Mouse (Mus musculus) heart, embryonic 13.5 days (tissue): Measurements from ENCODE around the gene Cacna1c. TPM values are rescaled to one million over a fixed set of nuclear protein-coding genes. Genes with fewer than 3 reads are reported as not detected.

Experiments
- ATAC-seq: fragments of 200-750 bp; cut with Nextera tagmentation; 2 replicates; pipeline ENCODE4 v1.8.0; 2017; ENCODE audit warnings: moderate TSS enrichment; ENCODE audit not compliant: insufficient number of reproducible peaks, low FRiP score, low TSS enrichment; ENCODE audit errors: extremely low read depth
- H3K27ac ChIP-seq: fragments of 300-500 bp; sonication (generic); replicated peaks from 2 replicates; pipeline ENCODE4 v1.5.1; 2015; ENCODE audit warnings: moderate library complexity, mild to moderate bottlenecking, inconsistent platforms
- H3K27me3 ChIP-seq: fragments of 300-500 bp; sonication (generic); replicated peaks from 2 replicates; pipeline ENCODE4 v1.6.1; 2015; ENCODE audit warnings: mild to moderate bottlenecking, inconsistent platforms
- H3K36me3 ChIP-seq: fragments of 300-500 bp; sonication (generic); 2 replicates; pipeline ENCODE4 v1.6.1; 2015; ENCODE audit warnings: mild to moderate bottlenecking, inconsistent platforms
- H3K4me1 ChIP-seq: fragments of 300-500 bp; sonication (generic); 2 replicates; pipeline ENCODE4 v1.6.1; 2015; ENCODE audit warnings: inconsistent platforms
- H3K4me2 ChIP-seq: fragments of 300-500 bp; sonication (generic); 2 replicates; pipeline ENCODE4 v1.6.1; 2015; ENCODE audit warnings: inconsistent platforms, mild to moderate bottlenecking, moderate library complexity
- H3K4me3 ChIP-seq: fragments of 300-500 bp; sonication (generic); 2 replicates; pipeline ENCODE4 v1.5.1; 2015; ENCODE audit warnings: moderate library complexity, mild to moderate bottlenecking, inconsistent platforms
- H3K9ac ChIP-seq: fragments of 300-500 bp; sonication (generic); 2 replicates; pipeline ENCODE4 v1.6.1; 2015; ENCODE audit warnings: inconsistent platforms, mild to moderate bottlenecking, moderate library complexity
- H3K9me3 ChIP-seq: fragments of 300-500 bp; sonication (generic); 2 replicates; pipeline ENCODE4 v1.6.1; 2016; ENCODE audit warnings: inconsistent platforms
- WGBS: fragments of 180-500 bp; shearing (Covaris S2); methylation state at CpG from one replicate; pipeline ENCODE4 v1.1.7; 2015; ENCODE audit warnings: mixed read lengths; 5-methylcytosine and 5-hydroxymethylcytosine counted together
- polyA plus RNA-seq: library from polyadenylated mRNA; unstranded; fragments of >200 nt; fragmentation: Nextera tagmentation; extraction: Ambion mirVana; gene quantifications from 2 replicates; pipeline ENCODE4 v1.2.1, GENCODE M21; 2015

Gene Cacna1c
- polyA plus RNA-seq, 1 experiment from 2014 or later: 41.8 TPM

DNA sequence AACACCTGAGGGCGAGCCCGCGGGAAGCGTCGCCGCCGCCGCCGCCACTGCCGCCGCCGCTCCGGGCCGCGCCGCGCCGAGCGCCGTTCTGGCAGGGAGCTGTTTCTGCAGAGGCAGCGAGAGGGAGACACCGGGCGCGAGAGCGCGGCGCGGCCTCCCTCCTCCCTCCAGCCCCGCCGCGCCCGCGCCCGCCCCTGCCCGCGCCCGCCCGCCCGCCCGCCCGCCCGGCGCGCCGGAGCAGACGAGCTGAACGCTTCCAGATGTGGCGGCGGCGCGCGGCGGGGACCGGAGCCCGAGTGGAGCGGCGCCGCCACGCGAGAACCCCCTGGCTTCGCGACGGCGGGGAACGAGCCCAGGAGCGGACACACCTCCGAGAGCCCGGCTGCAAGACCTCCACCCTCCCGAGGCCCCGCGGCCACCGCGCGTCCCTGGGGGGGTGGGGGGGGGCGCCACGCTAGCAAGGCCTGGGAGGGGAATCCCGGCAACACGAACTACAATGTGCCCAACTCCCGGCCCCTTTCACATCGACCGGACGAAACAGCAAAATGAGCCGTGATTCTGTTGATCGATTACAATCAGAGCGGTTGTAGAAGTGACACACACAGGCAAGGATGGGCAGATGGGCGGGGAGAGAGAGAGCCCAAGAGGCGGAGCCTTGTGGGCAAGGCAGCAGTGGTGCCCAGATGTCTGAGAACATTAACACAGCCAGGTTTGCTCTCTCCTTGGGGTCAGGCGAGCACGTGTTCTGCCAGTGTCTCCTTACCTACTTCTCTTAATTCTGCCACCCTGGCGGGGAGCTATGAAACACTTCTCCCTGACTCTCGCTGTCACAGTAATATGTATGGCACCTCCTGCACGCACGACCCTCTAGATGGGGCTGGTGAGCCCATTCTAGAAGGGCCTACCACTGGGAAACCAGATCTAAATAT lies 87.5 kb downstream of the Cacna1c start:
- H3K4me1 ChIP-seq: peaks cover 71% of the 10 kb centered on the region
- H3K27me3 ChIP-seq: peaks cover 40% of the 10 kb centered on the region
- 0 out of 2 replicates have a peak, but pooled peaks cover 2% of the 10 kb centered on the region for H3K36me3 ChIP-seq
- peak overlapping the region; percentile 67 for H3K27ac ChIP-seq
- H3K4me3 ChIP-seq: peak overlapping the region; percentile 65
- WGBS: under 1% methylated on average over 71 of the region's 93 CpGs
- H3K4me2 ChIP-seq: peak overlapping the region; percentile 95
- H3K9ac ChIP-seq: peak overlapping the region; percentile 81
- no peaks in the 10 kb centered on the region for H3K9me3 ChIP-seq
- no peak; the same call in 1 of the 2 replicates for ATAC-seq

DNA sequence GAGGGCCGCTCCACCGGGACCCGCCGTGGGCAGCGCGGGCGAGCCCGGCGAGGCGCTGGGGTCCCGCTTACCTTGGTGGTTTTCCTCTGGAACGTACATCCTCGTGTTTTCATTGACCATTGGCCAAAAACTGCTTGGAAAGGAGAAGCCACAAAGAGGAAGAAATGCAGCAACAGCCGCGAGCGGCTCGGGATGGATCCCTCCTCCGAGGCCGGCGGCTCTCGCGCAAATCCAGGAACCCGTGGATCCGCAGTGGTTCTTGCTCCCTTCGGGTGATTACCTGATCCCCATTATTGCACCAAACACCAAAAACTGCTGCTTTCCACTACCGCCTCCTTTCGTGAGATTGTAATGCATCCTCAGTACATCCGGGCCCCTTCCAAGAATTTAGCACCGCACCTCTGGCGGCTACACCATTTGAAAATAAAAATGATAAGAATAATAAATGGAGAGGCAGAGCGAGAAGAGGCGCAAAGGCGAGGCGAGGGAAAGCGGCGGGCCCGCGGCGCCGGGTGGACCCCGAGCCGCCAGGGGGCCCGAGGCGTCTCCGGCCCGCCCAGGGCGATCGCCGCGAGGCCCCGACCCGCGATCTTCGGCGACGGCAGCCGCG lies 88.3 kb downstream of the Cacna1c start:
- peaks cover 71% of the 10 kb centered on the region for H3K4me1 ChIP-seq
- WGBS: under 1% methylated on average over 58 of the region's 58 CpGs
- ATAC-seq: no peak

DNA sequence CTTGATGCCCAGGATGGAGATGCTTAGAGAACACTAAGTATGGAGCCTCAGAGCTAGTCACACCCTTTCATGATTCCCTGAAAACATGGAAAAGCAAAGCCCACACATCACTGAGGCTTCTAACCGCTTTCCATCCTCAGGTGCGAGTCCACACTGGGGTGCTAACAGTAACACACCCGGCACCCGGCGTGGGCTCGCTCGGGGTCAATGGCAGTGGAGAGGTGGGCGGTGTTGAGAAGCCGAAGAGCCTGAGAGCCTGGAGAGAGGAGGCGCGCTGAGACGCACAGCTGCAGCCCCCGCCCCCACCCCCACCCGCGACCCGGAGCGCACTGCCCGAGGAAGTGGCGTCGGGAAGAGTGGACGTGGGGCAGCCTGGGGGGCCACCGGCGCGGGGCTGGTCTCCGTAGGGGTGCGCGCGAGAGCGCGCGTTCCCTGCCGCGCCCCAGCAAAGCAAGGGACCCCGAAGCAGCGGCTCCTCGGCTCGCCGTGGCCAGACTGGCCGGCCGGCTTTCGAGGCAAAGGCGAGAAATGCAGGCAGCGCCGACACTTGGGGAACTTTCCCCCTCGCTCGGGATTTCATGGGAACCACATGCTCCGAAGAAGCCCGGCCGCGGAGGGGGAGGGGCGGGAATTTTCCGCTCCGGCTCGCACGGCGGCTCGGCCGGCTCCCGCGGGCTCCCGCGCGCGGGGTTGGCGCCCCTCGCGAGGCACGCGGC lies 88.9 kb downstream of the Cacna1c start:
- H3K27me3 ChIP-seq: peaks cover 37% of the 10 kb centered on the region
- H3K36me3 ChIP-seq: 0 out of 2 replicates have a peak, but pooled peaks cover 2% of the 10 kb centered on the region
- peaks cover 73% of the 10 kb centered on the region for H3K4me1 ChIP-seq
- peak overlapping the region; percentile 65 for H3K4me3 ChIP-seq
- no peak for ATAC-seq
- no peaks in the 10 kb centered on the region for H3K9me3 ChIP-seq
- 1% methylated on average over 69 of the region's 69 CpGs for WGBS
- peak overlapping the region; percentile 81 for H3K9ac ChIP-seq
- peak overlapping the region; percentile 67 for H3K27ac ChIP-seq
- peak overlapping the region; percentile 95 for H3K4me2 ChIP-seq

More for the DNA sequence above, 88.3 kb downstream of the Cacna1c start:
- peak overlapping the region; percentile 65 for H3K4me3 ChIP-seq
- H3K4me2 ChIP-seq: peak overlapping the region; percentile 95
- peak overlapping the region; percentile 81 for H3K9ac ChIP-seq
- H3K36me3 ChIP-seq: 0 out of 2 replicates have a peak, but pooled peaks cover 2% of the 10 kb centered on the region
- no peaks in the 10 kb centered on the region for H3K9me3 ChIP-seq
- peak overlapping the region; percentile 67 for H3K27ac ChIP-seq
- H3K27me3 ChIP-seq: peaks cover 40% of the 10 kb centered on the region

DNA sequence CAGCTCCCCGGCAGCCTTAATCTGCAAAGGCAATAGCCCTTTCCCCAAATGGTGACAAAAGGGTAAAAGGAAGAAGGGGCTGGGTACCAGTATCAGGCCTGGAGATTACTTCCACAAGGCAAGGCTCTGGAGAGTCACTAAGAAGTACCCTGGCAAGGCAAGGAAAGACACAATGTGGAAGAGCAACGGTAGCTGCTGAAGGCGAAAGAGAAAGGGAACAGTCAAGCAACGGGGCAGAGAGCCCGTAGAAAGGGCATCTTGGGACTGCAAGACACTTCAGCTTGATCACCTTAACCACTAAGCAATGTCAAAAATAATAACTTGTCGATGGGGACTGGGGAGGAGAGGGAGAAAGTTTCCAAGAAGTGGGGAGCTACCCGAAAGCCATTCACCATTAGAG lies 89.5 kb downstream of the Cacna1c start:
- Histone ChIP-seq H3K4me2 (peak overlapping the region; percentile 95), H3K27ac (no peak overlapping the region), H3K36me3 (0 out of 2 replicates have a peak, but pooled peaks cover 2% of the 10 kb centered on the region), H3K9ac (peak overlapping the region; percentile 81), H3K9me3 (no peaks in the 10 kb centered on the region), H3K27me3 (peaks cover 33% of the 10 kb centered on the region), H3K4me3 (peak overlapping the region; percentile 65), H3K4me1 (peaks cover 79% of the 10 kb centered on the region)
- 26% methylated on average over 7 of the region's 7 CpGs for WGBS
- no peak for ATAC-seq

DNA sequence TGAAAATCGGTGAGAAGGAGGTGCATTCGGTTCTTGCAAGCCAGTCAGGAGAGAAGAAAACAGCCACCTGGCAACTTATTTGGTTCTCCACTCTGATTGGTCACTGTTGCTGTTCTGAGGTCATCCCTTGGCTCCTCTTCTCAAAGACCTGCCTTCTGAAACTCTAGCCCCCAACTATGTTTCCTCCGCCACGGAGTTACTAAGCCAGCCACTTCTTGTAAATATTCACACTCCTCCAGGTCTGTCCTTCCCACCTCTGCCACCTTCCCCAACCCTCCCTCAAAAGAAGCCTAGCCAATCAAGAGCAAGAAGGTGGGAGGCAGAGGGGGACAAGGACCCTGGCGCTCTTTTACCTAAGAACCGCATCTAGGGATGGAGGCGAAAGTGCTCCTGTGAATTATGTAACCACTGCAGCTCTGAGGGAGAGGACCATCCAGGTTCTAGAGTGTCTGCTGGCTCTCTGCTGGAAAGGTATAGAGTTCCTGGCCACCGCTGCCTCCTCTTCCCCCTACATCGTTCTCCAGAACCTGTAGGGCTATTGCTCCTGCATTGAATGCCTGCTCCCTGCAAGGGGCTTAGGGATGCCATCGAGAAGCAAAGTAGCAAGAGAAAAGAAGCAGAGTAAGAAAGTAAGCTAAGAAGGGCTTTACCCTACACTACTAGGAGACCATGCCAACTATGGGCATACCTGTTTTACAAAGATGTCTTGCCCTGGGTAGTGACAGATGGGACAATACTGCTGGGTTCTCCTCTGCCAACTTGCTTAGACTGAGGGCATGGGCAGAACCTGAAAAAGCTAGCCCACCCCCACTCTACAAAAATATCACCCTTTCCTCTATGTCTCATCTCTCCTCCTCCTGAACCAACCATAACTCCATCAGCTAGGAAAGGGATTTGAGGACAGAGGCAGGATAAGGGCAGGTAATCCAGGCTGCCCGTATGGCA lies 90.3 kb downstream of the Cacna1c start:
- no peak overlapping the region for H3K27ac ChIP-seq
- H3K9me3 ChIP-seq: no peaks in the 10 kb centered on the region
- peak overlapping the region; percentile 81 for H3K9ac ChIP-seq
- peaks cover 81% of the 10 kb centered on the region for H3K4me1 ChIP-seq
- no peak for ATAC-seq
- H3K36me3 ChIP-seq: 0 out of 2 replicates have a peak, but pooled peaks cover 2% of the 10 kb centered on the region
- peak overlapping the region; percentile 95 for H3K4me2 ChIP-seq
- peaks cover 33% of the 10 kb centered on the region for H3K27me3 ChIP-seq
- WGBS: 30% methylated on average over 11 of the region's 11 CpGs
- peak overlapping the region; percentile 65 for H3K4me3 ChIP-seq

DNA sequence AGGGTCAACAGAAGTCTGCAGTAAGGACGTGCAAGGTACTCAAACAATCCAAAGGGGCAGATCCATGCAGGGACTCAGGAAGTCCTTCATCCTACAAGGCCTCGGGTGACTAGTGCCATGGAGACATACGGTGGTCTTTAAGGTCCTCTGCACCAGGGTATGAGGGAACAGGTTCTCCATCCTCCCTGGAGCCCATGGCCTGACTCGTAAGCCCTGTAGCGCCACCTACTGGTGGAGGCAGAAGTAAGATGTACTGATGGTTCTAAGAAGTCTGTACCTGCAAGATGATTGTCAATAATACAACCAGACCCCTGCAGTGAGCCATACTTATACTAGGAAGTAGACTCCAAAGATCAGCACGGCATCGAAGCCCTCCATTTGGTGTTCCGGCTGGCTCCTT lies 92.0 kb downstream of the Cacna1c start:
- no peak for ATAC-seq
- peaks cover 27% of the 10 kb centered on the region for H3K27me3 ChIP-seq
- no peak overlapping the region for H3K27ac ChIP-seq
- no peak overlapping the region for H3K4me3 ChIP-seq
- no peaks in the 10 kb centered on the region for H3K9me3 ChIP-seq
- H3K4me1 ChIP-seq: peaks cover 81% of the 10 kb centered on the region
- 35% methylated on average over 8 of the region's 8 CpGs for WGBS
- no peak overlapping the region for H3K9ac ChIP-seq
- no peak overlapping the region for H3K4me2 ChIP-seq
- 0 out of 2 replicates have a peak, but pooled peaks cover 2% of the 10 kb centered on the region for H3K36me3 ChIP-seq

DNA sequence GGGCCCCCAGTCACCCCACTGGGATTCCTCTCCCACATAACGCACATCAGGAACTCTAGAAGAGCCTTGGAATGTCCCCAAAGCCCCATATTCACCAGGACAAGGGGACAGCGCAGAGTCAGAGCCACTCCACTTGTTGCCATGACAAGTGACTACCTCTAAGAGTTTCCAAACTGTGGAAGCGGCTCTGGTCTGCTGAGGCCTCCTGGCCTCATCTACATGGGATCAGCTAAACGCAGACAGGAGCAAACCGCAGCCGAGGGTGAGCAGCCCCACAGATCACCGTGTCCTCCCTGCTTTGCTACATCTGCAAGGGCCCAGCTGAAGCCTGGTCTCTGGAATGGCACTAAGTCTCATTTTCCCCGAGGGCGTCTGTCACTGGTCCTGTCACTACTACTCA lies 93.3 kb downstream of the Cacna1c start:
- Histone ChIP-seq H3K9me3 (no peaks in the 10 kb centered on the region), H3K27ac (no peak overlapping the region), H3K4me3 (no peak overlapping the region), H3K36me3 (0 out of 2 replicates have a peak, but pooled peaks cover 2% of the 10 kb centered on the region), H3K27me3 (peaks cover 25% of the 10 kb centered on the region), H3K4me2 (no peak overlapping the region), H3K9ac (no peak overlapping the region), H3K4me1 (peaks cover 83% of the 10 kb centered on the region)
- no peak for ATAC-seq
- 64% methylated on average over 9 of the region's 9 CpGs for WGBS

DNA sequence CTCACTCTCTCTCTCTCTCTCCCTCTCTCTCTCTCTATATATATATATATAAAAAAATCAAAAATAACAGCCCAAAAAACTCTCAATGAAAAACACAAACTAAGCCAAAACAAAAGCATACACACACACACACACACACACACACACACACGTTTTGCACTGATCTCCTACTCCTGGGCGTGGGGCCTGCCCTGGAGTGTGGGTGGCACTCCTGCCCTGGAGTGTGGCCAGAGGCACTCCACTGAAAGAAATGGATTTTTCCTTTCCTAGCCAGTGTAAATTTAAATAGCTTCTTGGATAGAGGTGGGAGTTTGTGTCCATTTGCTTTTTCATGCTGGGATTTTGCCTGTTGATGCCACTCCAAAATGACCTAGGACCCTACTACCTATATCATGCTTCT lies 96.9 kb downstream of the Cacna1c start:
- Histone ChIP-seq H3K4me3 (no peak overlapping the region), H3K27me3 (no peaks in the 10 kb centered on the region), H3K4me1 (peaks cover 92% of the 10 kb centered on the region), H3K27ac (no peak overlapping the region), H3K4me2 (no peak overlapping the region), H3K9me3 (no peaks in the 10 kb centered on the region), H3K36me3 (0 out of 2 replicates have a peak, but pooled peaks cover 2% of the 10 kb centered on the region), H3K9ac (no peak overlapping the region)
- 61% methylated on average over 2 of the region's 2 CpGs for WGBS
- ATAC-seq: no peak; the same call in 1 of the 2 replicates

DNA sequence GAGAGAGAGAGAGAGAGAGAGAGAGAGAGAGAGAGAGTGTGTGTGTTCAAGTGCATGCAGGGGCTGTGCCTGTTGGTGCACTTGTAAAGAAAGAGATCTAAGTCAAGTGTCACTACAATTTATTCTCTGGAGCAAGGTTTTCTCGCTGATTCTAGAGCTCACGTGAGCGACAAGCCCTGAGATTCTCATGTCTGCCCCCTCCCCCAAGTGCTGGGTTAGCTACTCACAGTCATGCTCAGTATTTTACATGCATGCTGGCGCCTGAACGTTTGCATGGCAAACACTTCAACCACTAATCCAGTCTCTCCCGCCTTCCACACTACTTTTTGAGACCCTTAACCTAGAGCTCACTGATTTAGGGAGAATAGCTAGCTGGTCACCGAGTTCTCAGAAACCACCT lies 99.7 kb downstream of the Cacna1c start:
- no peak for ATAC-seq
- Histone ChIP-seq H3K9ac (peak overlapping the region; percentile 24; the same call in 1 of the 2 replicates), H3K27me3 (no peaks in the 10 kb centered on the region), H3K4me1 (peaks cover 71% of the 10 kb centered on the region), H3K27ac (no peak overlapping the region), H3K36me3 (no peaks in the 10 kb centered on the region), H3K4me2 (no peak overlapping the region), H3K4me3 (no peak overlapping the region), H3K9me3 (no peaks in the 10 kb centered on the region)
- WGBS: 52% methylated on average over 7 of the region's 7 CpGs

DNA sequence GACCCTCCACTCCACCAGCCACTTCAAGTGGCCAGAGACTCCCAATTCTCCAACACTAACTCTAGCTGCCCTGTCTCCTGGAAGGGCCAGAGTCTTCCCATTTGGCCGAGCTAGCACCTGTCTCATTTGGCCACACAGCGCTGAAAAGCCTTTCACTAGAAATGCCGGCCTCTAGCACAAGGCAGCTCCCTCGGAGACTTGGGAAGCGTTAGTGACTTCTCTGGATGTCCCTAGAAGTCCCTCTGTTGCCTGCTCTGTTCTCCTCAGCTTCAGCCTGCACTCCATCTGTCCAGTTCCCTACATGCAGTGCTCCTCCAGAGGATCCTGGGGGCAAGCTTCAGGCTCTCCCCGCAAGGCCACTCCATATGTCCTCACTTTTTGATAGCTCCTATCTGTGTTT lies 101.1 kb downstream of the Cacna1c start:
- 0 out of 2 replicates have a peak overlapping the region, but pooled peaks have one; percentile 12 for H3K27ac ChIP-seq
- no peaks in the 10 kb centered on the region for H3K36me3 ChIP-seq
- no peaks in the 10 kb centered on the region for H3K9me3 ChIP-seq
- H3K4me2 ChIP-seq: no peak overlapping the region
- no peak overlapping the region for H3K4me3 ChIP-seq
- WGBS: 59% methylated on average over 6 of the region's 6 CpGs
- ATAC-seq: no peak
- no peaks in the 10 kb centered on the region for H3K27me3 ChIP-seq
- H3K9ac ChIP-seq: peak overlapping the region; percentile 44; the same call in 1 of the 2 replicates
- H3K4me1 ChIP-seq: peaks cover 71% of the 10 kb centered on the region
